Mouse (Mus musculus) megakaryocyte, embryonic 14.5 days (primary cell): ENCODE data around the gene Trim28. TPM values are rescaled to one million over a fixed set of nuclear protein-coding genes. Genes with fewer than 3 reads are reported as not detected.

Source experiments
- H3K27me3 ChIP-seq: replicated peaks from 2 replicates; pipeline ENCODE3; 2012; ENCODE audit warnings: inconsistent platforms
- H3K36me3 ChIP-seq: replicated peaks from 2 replicates; pipeline ENCODE3; 2012; ENCODE audit warnings: low read length, inconsistent platforms, mixed read lengths
- H3K4me1 ChIP-seq: 2 replicates; pipeline ENCODE4 v1.6.1; 2012; ENCODE audit warnings: inconsistent platforms
- H3K4me3 ChIP-seq: replicated peaks from 2 replicates; pipeline ENCODE3; 2012; ENCODE audit warnings: moderate library complexity, mild to moderate bottlenecking, inconsistent platforms
- H3K9me3 ChIP-seq: 2 replicates; pipeline ENCODE4 v1.6.1; 2012; ENCODE audit warnings: inconsistent platforms
- FLI1 ChIP-seq: IDR thresholded peaks from 2 replicates; pipeline ENCODE4 v1.6.1; 2012; ENCODE audit warnings: low read length, inconsistent platforms, mixed read lengths
- GATA1 ChIP-seq: IDR thresholded peaks from 3 replicates; pipeline ENCODE4 v1.6.1; 2012; ENCODE audit warnings: mixed read lengths, low read length, inconsistent platforms, borderline replicate concordance
- polyA plus RNA-seq: library from polyadenylated mRNA; stranded (reverse); fragments of >175 nt; gene quantifications from 2 replicates; pipeline ENCODE4 v1.2.3, GENCODE M21; 2012; ENCODE audit warnings: low replicate concordance; ENCODE audit not compliant: insufficient read depth

The Trim28 gene
- polyA plus RNA-seq, 1 experiment: 236 TPM

DNA sequence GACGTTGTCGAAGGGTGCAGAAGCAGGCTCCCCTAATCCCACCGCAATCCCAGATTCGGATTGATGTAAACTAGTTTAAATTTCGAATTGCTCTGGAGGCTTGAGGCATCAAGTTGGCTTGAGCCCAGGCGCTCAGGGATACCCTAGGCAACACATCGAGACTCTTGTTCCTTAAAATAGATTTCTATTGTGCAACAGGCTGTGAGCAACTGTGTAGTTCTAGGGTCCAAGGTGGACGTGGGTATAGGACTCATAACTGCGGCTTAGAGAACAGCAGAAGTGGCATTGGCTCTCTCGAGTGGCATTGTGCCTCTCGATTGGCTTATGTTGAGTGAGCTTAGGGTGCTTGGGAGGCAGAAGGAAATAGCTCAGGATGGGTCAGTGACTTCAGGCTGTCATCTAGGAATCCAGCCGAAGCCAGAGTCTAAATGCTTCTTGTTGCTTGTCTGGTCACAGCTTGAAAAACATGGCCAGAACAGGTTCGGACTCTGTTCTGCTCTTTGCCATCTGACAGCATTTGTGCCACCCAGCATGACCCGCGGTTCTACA is 39.8 kb downstream of the Trim28 start:
- TF ChIP-seq FLI1 (no peak), GATA1 (no peak)
- H3K4me1 ChIP-seq: peaks cover 84% of the 10 kb centered on the region
- H3K9me3 ChIP-seq: peaks cover 11% of the 10 kb centered on the region
- peaks cover 37% of the 10 kb centered on the region for H3K36me3 ChIP-seq
- H3K27me3 ChIP-seq: peaks cover 15% of the 10 kb centered on the region
- peak overlapping the region; percentile 98 for H3K4me3 ChIP-seq

DNA sequence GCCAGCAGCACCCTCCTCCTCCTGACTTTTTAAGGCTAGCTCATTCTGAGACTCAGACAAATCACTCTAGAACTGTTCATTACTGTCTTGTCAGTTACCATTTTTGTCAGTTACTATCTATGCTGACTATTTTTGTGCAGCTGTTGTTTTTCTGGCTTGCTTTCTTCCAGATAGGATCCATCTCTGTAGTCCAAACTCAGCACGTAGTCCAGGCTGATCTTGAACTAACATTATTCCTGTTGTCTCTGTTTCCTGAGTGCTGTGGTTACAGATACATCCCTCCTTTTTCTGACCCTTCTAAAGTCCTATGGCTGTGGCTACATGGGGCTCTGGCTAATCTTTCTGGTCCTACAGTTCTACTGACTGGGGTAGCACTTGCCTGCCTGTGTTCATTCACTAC is 40.3 kb downstream of the Trim28 start:
- TF ChIP-seq FLI1: no peak
- TF ChIP-seq GATA1: no peak
- Histone ChIP-seq H3K4me1 (peaks cover 84% of the 10 kb centered on the region), H3K9me3 (peaks cover 16% of the 10 kb centered on the region), H3K27me3 (peaks cover 20% of the 10 kb centered on the region), H3K36me3 (peaks cover 35% of the 10 kb centered on the region), H3K4me3 (peak overlapping the region; percentile 98)

DNA sequence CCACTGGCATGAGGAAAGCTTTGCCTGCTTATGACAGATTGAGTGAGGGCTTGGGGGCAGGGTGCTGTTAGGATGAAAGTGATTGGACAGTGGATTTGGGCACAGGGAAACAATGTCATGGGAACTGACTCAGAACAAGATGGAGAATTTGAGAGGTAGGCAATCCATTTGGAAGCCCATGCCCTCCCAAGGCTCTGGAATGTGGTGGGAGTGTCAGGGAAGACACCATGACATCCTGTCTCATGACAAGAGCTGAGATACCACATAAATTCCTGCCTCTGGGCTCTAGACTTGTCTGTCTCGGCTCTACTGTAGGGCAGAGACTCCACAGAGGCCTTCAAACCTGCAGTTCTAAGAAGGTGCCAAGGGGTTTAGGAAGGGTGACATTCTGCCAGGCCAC is 42.3 kb downstream of the Trim28 start:
- H3K4me3 ChIP-seq: no peak overlapping the region
- peaks cover 19% of the 10 kb centered on the region for H3K36me3 ChIP-seq
- peaks cover 82% of the 10 kb centered on the region for H3K4me1 ChIP-seq
- H3K27me3 ChIP-seq: peaks cover 29% of the 10 kb centered on the region
- TF ChIP-seq FLI1 (no peak), GATA1 (no peak)
- H3K9me3 ChIP-seq: peaks cover 20% of the 10 kb centered on the region

DNA sequence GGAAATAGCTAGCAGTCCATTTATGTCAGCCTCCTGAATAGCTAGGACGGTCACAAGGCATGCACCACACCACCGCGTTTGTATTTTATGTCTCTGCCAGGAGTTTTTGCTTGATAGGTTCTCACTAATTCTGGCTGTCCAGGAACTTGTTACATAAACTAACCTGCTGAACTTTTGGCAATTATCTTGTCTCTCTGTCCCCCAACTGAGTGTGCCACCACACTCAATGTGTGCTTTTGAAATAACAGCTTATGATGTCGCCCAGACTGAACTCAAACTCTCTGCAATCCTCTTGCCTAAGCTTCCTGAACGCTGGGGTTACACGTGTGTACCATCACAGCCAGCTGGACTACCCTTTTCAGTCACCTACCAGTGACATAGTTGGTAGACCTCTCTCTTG is 43.6 kb downstream of the Trim28 start:
- Histone ChIP-seq H3K36me3 (peaks cover 15% of the 10 kb centered on the region), H3K4me1 (peaks cover 76% of the 10 kb centered on the region), H3K4me3 (no peak overlapping the region), H3K27me3 (peaks cover 29% of the 10 kb centered on the region), H3K9me3 (peaks cover 20% of the 10 kb centered on the region)
- TF ChIP-seq GATA1: no peak

DNA sequence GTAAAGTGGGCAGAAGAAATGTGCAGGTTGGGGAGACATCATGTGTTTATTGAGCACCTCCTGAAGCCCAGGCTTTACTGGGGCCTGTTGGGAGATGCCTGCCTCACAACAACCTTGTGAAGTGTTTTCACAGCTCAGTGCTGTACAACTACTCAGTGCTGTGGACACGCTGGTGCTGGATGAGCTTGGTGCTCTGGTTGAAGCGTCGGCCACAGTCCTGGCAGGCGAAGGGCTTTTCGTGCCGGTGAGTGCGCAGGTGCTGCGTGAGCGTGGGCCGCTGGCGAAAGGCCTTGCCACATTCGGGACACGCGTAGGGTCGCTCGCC is 44.2 kb downstream of the Trim28 start:
- Histone ChIP-seq H3K27me3 (peaks cover 29% of the 10 kb centered on the region), H3K4me1 (peaks cover 76% of the 10 kb centered on the region), H3K9me3 (peaks cover 20% of the 10 kb centered on the region), H3K36me3 (peaks cover 15% of the 10 kb centered on the region), H3K4me3 (peak overlapping the region; percentile 90)
- TF ChIP-seq FLI1 (no peak), GATA1 (no peak)

DNA sequence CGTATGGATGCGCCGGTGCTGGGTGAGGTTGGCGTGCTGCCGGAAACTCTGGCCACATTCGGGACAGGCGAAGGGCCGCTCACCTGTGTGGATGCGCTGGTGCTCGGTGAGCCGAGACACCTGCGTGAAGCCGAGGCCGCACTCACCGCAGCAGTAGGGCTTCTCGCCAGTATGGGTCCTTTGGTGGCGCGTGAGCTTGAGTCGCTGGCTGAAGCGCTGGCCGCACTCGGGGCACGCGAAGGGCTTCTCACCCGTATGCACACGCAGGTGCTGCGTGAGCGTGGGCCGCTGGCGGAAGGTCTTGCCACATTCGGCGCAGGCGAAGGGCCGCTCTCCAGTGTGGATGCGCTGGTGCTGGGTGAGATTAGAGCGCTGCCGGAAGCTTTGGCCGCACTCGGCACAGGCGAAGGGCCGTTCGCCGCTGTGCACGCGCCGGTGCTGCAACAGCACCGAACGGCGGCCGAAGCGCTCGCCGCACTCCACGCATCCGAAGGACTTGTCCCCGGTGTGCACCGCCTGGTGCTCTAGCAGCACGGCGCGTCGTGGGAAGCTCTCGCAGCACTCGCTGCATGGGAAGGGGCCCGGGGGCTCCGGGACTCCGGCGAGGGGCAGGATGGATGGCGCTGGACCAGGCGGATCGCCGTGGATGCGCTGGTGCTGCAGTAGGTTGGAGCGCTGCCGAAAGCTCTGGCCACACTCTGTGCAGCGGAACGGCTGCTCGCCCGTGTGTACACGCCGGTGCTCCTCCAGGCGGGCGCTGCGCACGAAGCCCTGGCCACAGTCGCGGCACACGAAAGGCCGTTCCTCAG is 44.7 kb downstream of the Trim28 start:
- peaks cover 73% of the 10 kb centered on the region for H3K4me1 ChIP-seq
- peaks cover 29% of the 10 kb centered on the region for H3K27me3 ChIP-seq
- H3K4me3 ChIP-seq: peak overlapping the region; percentile 90
- TF ChIP-seq FLI1: no peak
- TF ChIP-seq GATA1: no peak
- H3K36me3 ChIP-seq: peaks cover 15% of the 10 kb centered on the region
- peaks cover 20% of the 10 kb centered on the region for H3K9me3 ChIP-seq

DNA sequence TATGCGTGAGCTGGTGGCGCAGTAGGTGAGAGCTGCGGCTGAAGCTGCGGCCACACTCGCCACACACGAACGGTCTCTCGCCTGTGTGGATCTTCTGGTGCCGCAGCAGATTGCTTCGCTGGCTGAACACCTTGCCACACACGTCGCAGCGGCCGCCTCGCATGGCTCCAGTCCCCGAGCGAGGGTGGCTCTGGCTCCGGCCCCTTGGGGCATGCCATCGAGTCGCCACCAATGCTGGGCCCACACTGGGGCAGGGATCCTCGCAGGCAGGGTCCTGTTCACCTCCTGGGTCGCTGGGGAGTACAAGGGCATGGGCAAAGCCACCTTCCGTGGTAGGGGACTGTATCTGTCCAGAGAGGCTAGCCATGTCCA is 45.3 kb downstream of the Trim28 start:
- peaks cover 29% of the 10 kb centered on the region for H3K27me3 ChIP-seq
- TF ChIP-seq GATA1 (no peak), FLI1 (no peak)
- H3K36me3 ChIP-seq: peaks cover 15% of the 10 kb centered on the region
- H3K9me3 ChIP-seq: peaks cover 20% of the 10 kb centered on the region
- peak overlapping the region; percentile 90 for H3K4me3 ChIP-seq
- peaks cover 68% of the 10 kb centered on the region for H3K4me1 ChIP-seq

DNA sequence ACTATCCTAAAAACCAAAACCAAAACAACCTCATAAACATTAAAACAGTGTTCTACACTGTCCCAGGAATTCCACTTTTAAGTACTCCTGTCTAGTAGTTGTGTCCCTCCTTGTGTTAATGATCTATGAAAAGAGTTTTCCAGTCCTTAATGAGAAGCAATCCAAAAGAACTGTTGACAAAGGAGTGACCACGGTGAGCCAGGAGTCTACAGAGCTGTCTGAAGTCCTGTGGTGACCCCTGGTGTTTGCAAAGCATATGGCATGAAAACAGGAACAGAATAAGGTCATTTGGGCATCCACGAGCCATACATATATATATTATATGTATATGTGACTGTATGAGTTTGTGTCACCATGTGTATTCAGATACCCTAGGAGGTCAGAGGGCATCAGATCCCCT is 47.2 kb downstream of the Trim28 start:
- peaks cover 32% of the 10 kb centered on the region for H3K27me3 ChIP-seq
- peaks cover 49% of the 10 kb centered on the region for H3K4me1 ChIP-seq
- H3K36me3 ChIP-seq: peaks cover 9% of the 10 kb centered on the region
- peaks cover 20% of the 10 kb centered on the region for H3K9me3 ChIP-seq
- no peak overlapping the region for H3K4me3 ChIP-seq
- TF ChIP-seq FLI1: no peak
- TF ChIP-seq GATA1: no peak

DNA sequence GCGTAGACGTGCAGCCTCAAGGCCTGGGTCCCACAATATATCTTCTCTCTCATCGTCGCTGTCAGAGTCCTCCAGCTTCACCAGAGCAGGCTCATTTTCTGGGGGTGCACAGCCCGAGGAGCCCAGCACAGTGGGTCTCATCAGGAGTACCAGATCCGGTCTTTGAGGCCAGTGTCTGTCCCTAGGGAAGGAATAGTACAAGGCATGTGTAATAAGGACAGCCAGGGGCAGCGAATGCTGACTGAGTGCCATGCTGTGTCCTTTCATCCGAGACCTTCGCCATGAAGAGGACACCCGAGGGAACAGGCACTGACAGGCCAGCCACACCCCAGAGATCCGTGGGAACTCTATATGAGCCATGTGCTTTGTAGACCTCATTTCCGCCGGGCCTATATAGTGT is 54.1 kb downstream of the Trim28 start:
- H3K4me1 ChIP-seq: peaks cover 27% of the 10 kb centered on the region
- TF ChIP-seq GATA1 (no peak), FLI1 (no peak)
- no peak overlapping the region for H3K4me3 ChIP-seq
- peaks cover 3% of the 10 kb centered on the region for H3K27me3 ChIP-seq
- no peaks in the 10 kb centered on the region for H3K36me3 ChIP-seq
- H3K9me3 ChIP-seq: no peaks in the 10 kb centered on the region

DNA sequence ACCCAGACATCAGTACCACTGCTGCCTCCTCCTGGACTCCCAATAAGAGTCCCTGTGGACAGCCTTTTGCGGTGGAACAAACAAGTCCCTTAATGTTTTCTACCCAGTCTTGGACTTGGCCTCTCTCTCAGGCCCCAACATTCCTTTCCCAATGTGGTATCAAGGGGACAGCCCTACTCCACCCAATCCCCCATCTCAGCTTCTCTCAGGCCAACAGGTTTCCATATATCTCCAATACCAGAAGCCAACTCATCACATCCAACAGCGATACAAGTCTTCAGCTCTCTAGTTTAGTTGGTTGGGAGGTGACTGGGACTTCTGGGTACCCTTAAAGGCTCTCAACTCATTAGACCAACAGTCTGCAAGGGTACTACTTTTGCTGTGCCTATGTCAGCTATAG is 54.6 kb downstream of the Trim28 start:
- peaks cover 3% of the 10 kb centered on the region for H3K27me3 ChIP-seq
- H3K9me3 ChIP-seq: no peaks in the 10 kb centered on the region
- no peak for TF ChIP-seq GATA1
- no peak for TF ChIP-seq FLI1
- H3K4me3 ChIP-seq: no peak overlapping the region
- peaks cover 27% of the 10 kb centered on the region for H3K4me1 ChIP-seq
- no peaks in the 10 kb centered on the region for H3K36me3 ChIP-seq

DNA sequence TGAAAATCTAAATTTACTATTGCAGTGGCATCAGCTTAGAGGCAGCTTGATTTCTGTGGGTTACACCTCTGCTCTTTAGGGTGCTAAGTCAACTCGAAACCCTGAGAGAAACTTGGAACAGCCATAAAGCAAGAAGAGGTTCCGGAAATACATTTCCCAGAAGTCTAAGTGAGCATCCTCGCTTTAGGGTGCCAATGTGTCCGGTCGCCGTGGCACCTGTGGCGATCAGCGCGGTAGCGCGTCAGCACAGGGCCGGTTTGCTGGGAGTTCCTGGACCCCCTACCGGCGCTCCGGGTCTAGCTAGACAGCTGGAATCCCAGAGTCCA is 55.0 kb downstream of the Trim28 start:
- peaks cover 29% of the 10 kb centered on the region for H3K4me1 ChIP-seq
- H3K27me3 ChIP-seq: peaks cover 3% of the 10 kb centered on the region
- peak overlapping the region; percentile 98 for H3K4me3 ChIP-seq
- no peaks in the 10 kb centered on the region for H3K9me3 ChIP-seq
- TF ChIP-seq GATA1 (no peak), FLI1 (no peak)
- no peaks in the 10 kb centered on the region for H3K36me3 ChIP-seq
